Comparison of ENCODE assay signal across 1 mouse cellular context in genomic region chr5:143441753-143442152, GRCm38 (mm10).
TF ChIP-seq lines count a peak whose summit lies in the region.

No protein-coding gene starts in this region.

TF ChIP-seq in MEL, 35 proteins besides CTCF, POLR2A, EP300 and RAD21 (continued from another document):
- TF ChIP-seq E2F4 (IDR thresholded peaks at IDR 0.05; ENCODE audit: borderline replicate concordance, low read depth, low read length) (no peak), HCFC1 (IDR thresholded peaks at IDR 0.05; ENCODE audit: low read depth, low read length) (no peak), MAZ (IDR thresholded peaks at IDR 0.05; ENCODE audit: low read depth, low read length) (no peak), GABPA (IDR thresholded peaks at IDR 0.05; ENCODE audit: low read depth, low read length) (no peak), MXI1 (IDR thresholded peaks at IDR 0.05; ENCODE audit: low read depth, low read length) (no peak), POLR2AphosphoS5 (IDR thresholded peaks at IDR 0.05; ENCODE audit: borderline replicate concordance, low read depth, low read length) (no peak), JUND (IDR thresholded peaks at IDR 0.05; ENCODE audit: low read depth, low read length) (no peak)
TF ChIP-seq in MEL: peak in this region for 0.
